Mouse (Mus musculus) cerebellum, postnatal 25 days (tissue): Measurements from ENCODE around the gene Ptpru.

Source experiments
- DNase-seq, 2 experiments: peaks; one replicate each; pipeline ENCODE4 v3.0.0; 2021; ENCODE audit warnings: mixed read lengths in 2 of 2

Ptpru gene

DNA sequence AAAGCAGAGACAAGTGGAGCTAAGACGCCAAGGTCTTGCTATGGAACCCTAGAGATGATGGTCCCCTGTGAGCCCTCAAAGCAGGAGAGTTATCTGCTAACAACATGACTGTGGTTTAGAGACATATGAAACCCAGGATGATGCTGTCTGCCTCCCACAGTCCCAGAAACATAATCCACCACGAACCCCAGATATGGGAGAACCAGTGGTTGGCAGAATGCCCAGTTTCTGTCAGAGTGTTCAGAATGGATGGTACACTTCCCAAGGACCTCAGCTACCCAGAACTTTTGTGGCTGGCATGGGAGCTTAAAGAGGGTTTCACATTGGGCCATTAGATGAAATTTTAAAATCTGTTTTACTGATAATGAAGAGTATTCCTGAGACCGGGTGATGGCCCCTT, 57.1 kb downstream of the Ptpru start:
- DNase-seq = no peak

DNA sequence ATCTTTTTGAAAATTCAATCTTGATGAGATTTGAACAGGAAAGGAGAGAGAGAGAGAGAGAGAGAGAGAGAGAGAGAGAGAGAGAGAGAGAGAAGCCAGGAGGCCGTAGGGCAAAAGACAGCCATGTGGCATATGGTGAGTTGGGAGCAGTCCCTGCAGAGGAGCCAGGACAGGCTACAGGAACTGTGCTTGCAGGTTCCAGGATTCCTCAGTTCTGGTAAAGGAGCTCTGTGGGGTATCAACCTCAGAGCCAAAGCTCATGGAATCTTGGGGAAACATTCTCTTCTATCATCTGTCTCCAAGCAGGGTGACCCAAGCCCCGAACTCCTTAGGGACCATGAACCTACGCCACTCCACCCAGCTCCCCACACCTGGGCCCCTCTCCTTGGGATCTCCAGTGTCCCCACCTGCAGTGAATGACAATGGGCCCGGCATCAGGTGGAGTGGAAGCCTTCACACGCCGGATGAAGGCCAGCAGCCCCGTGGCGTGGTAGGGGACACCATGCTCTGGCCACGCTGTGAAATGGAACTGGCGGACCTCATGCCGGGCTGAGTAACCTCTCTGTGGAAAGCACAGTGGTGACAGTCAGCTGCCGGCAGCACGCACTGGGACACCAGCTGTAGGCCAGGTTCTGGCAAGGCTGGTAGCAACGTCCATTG, 59.3 kb downstream of the Ptpru start:
- peak; percentile 70 to 77 for DNase-seq

DNA sequence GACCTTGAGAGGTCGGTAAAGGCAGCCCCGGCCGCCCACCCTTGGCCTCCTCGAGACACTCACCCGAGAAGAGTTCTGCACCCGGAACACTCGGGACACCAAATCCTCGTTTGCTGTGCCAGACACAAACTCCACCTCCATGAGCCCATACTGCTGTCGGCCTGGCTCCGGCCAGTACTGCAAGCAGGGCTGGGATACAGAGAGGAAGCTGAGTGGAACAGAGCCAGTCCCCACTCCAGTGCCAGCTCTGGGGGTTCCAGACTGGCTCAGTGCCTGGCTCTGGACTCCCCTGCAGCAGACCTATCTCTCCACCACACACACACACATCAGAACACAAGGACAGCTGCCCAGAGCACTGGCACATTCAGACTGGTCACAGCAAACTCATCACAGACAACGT, 66.7 kb downstream of the Ptpru start:
- DNase-seq = peak; percentile 31 to 51

DNA sequence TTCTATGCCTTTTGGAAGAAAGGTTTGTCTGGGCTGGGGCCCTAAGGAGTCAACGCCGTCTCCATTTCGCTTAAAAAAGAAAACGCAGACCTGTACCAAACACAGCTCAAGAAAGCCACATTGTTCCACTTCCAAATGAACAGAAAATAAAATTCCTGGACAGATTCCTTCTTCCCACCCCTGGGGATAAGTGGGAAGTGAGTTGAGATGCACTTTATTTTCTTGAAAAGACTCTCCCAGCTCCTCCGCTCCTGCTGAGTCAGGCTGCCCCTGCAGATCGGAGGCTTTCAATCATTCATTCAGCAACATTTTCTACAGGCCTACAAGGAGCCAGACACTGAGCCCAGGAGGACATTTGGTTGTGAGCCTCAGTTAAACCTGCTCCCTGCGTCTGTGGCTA, 74.2 kb downstream of the Ptpru start:
- DNase-seq = no peak

DNA sequence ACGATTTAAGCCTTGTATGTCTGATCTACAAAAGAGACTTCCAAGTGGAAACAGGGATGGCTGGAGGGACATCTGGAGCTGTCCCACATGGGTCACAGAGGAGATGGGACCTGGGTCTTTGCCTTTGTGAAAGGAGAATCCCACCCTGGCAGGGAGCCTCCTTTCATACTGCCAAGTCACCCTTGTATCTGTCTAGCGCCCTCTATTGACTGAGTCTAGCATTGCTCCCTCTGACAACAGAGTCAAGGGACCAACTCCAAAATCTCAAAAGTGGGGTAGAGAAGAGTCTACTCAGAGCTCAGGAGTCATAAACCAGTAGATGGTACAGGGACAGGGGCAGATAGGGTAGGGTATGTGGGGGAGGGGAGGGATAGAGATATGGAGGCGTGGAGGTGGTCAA, 74.6 kb downstream of the Ptpru start:
- DNase-seq = no peak

DNA sequence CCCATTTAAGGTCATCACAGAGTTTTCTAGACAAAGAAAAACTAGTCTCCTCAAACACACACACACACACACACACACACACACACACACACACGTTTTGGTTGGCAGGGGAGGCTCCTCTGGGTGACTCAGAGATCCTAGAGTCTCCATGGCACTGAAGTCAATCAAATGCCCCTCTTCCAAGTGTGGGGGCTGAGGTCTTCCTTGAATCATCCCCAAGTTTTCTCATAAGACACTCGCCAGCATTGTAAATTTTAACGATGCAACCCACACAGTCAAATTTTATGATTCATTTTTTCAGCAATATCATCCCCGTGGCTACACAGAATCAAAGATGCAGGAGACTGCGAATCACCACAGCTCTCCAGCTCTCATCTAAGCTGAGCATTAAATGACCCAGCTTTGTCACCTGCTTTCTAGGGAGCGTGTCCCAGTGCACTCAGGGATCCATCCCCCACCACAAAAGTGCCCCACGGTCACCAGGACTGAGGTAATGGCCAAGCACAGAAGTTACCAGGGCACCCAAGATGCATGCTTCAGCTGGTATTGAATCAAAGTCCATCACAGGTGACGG, 75.8 kb downstream of the Ptpru start:
- DNase-seq = no peak

DNA sequence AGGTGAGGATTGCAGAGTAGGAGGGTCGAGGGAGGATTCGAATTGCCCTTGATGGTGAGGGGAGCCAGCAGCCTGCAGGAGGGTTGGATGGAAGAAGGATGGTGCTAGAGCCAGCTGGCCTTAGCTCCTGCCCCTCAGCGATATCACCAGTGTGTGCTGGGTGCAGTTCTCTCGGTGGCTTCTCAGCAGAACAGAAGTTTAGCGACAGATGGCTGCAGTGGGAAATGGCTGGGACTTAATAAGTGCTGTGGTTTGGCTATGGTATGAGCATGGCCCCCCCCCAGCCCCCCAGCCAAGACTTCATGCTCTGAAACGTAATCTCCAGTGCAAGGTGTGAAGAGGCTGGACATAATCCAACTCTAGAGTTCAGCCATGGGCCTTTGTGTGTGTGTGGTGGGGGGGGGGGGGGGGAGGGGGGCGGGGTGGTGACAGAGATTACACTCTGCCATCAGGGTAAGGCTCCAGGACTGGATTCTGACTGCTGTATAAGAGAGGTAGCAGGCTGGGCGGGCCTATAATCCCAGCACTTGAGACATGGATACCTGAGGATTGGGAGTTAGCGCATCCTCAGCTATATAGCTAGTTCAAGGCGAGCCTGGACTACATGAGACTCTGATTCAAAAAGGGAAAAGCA, 85.8 kb downstream of the Ptpru start:
- no peak for DNase-seq

DNA sequence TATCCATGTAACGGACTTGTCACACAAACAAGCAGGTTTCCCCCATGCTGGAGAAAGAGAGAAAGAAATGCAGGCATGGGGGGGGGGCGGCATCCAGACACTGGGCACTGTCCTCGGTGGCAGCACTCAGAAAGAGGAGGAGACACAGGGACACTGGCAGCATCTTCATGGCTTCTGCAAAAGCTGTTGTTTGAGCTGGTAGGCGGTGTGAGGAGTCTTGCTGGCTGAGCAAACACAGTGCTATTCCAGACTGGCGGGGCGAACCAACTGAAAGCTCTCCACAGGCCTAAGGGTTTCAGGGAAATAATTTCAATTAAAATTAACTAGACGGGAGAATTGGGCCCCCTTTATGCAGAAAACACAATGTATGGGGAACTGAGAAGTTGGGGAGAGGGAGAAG, 86.5 kb downstream of the Ptpru start:
- no peak for DNase-seq

DNA sequence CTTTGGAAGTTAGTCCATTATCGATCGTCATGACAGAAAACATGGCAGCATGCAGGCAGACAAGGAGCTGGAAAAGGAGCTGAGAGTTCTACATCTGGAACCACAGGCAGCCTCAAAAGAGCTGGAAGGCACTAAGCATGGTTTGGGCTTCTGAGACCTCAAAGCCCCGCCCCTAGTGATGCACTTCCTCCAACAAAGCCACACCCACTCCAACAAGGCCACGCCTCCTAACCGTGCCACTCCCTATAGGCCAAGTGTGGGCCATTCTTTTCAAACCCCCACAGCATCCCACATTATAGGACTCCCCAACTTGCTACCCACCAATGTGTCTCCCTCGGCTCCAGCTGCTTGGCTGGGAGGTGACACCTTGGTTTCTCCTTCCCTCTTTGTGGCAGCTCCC, 88.3 kb downstream of the Ptpru start:
- no peak for DNase-seq

DNA sequence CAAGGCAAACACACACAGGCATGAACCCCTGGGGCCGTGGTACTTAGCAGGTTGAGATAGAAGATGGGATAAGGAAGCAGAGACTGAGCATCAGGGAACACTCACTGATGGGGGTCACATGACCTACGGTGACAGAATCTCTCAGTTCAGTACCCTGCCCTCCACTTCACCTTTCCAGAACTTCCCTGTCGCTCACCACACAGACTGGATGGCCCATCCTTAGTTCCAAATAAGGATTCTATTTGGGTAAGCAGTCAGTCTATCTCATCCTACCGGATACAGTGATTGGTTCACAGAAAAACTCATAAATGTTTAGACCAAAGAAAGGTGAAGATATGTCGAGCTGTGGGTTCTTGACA, 93.4 kb downstream of the Ptpru start:
- no peak for DNase-seq

DNA sequence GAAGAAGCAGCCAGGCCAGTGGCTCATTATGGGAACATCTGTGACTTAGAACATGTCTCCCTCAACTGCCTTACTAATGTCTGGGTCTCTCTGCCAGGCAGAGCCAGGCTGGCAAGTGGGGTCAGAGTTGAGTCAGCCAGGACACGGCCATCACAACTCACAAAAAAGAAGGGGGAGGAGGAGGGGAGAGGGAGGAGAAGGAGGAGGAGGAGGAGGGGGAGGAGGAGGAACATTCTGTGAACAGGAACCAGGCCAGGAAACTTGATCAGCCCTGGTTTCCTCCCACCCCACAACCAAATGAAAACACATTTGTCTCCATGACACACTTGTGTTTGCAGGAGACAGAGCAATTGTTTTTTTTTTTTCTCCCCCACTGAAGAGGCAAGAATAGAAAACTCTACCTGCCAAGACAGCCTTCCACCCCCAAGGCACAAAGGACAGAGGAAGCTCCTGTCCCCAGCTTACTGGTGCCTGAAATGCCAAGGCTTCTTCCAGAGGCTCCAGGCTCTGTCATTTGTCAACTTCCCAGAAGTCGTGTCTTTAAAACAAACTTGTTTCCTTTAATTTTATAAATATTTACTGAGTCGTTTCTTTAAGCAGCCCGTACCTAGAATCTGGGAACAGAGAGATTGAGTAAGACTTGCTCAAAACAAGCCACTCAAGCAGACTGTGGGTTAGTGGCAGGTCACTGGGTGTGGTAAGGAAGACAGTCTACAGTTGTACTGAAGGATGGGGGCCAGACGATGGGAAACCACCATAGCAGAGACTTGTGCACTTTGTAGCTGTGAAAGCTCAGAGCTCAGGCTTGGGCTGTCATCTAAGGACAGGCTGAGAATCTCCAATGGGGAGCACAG, 94.0 kb downstream of the Ptpru start:
- no peak for DNase-seq

DNA sequence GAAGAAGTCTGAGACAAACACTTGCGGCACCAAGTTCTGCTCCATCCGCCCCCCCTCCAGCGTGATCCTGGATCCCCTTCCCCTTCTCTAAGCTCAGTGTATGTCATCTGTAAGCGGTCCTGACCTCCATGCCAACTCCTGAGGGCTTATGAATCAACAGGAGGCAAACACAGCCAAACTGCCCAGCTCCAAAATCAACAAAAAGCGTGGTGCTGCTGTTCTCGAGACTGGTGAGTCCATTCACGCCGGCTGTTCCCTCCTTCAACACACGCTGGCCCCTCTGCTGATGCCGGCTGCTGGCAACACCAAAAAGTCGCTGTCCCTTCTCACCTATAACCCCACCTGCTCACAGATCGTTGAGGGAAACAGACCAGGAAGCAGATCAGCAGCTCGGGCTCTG, 95.1 kb downstream of the Ptpru start:
- DNase-seq = no peak

DNA sequence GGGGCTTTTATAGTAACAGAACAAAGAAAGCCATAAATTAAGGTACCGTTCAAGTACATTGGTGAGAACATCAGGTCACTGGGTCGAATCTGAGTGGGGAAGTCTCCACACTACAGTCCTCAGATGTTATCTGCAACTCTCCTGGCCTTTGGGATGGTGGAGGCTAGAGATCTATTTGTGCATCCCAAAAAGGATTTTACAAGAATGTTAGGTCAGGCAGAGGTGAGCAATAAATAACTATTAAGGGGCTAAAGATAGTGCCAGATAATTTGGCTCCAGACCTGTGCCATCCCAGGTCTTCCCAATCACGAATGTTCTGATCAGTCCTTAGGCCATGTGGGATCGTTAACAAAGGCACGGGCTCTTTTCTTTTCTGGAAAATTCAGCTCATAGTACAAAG, 97.5 kb downstream of the Ptpru start:
- no peak for DNase-seq

DNA sequence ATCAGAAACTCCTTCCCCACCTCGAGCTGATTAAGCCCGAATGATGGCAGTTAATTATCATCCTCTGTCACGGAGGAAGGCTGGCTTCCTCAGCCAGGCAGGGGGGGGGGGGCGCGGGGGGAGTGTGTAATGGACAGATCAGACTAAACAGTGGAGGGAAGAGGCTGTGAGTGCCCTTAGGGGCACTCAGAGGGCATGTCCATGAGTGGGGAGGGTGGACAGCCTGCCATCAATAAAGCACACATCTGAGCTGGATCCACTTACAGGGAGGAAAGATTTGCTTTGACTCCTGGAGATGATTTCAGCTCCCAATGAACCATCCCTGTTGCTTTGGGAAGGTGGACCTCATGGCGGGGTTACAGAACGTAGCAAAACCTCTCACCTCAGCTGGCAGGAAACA, 109.5 kb downstream of the Ptpru start:
- no peak for DNase-seq

DNA sequence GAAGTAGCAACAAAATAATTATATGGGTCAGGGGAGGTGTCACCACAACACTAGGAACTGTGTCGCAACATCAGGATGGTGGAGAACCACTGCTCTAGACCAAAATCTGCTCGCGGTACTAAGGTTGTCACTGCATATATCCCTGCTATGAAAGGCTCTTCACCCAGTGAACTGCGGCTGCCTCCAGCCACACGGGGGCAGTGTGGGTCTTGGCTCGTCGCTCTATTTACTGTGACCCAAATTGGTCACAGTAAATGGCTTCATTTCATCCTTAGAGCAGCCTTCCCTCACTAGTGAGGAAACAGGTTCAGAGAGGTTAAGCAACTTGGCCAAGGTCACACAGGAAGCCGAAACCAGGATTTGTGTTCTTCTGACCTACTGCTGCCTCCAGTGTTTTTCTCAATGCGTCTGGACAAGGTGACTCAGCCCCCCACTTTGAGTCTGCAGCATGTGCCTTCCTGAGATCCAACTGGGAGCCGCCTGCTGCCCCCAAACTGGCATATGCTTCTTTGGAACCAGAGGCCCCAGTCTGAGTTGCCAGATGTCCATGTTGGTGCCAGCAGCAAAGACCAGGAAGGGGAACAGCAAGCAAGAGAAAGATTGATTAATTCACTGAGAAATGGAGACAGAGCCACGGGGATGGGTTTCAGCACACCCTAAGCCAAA, 114.5 kb downstream of the Ptpru start:
- DNase-seq = peak; percentile 78 to 88

DNA sequence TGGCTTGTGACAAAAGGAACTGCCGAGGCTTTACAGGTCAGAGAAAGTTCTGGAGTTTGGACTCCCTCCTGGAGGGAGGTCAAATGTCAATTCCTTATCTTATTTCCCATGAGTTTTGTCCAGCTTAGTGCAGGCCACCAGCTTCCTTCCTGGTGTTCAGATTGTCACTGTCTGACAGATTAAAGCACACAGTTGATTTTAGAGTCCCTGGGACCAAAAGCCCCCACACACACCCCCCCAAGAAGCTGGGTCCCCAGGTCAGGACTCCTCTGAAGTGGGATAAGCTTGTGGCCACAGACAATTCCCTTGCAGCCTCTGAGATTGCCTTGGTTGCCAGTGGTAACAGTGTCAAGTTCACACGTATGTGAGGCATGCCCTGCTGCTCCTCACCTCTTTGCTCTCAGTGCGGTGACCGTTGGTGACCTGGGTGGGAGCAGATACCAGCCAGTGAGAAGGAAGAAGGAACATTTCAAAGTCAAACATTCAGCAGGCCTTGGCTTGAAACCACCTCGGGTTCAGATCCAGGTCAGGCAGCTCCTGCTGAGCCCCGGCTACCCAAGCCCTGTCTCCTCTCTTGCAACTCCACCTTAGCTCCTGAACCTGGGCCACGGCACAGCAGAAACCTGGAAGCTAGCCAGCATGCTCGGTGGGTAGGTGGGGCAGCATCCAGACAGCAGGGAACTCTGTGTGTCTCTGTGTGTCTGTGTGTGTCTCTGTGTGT, 115.8 kb downstream of the Ptpru start:
- peak; percentile 46 to 63 for DNase-seq

DNA sequence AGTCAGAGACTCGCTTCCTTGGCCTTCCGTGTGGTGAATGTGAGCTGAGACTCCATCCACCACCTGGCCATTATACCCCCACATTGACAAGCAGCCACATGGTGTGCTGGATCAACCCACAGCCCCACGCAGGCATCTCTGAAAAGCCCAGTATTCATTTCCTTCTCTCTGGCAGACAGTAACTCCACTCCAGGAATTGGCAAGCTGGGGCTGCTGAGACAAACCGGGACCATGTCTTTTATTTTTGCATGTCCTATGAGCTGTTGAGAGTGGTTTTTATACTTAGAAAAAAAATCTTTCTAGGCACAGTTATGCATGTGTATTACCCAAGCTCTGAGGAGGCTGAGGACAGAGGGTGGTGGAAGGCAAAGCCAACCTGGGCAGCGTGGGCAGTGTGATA, 118.9 kb downstream of the Ptpru start:
- DNase-seq = peak; percentile 33 to 38
